Mouse (Mus musculus): Measurements from ENCODE around the gene 2310034G01Rik. TPM values are rescaled to one million over a fixed set of nuclear protein-coding genes. Genes with fewer than 3 reads are reported as not detected.

The 2310034G01Rik gene
- polyA plus RNA-seq, 1 experiment: 0.92 TPM

DNA sequence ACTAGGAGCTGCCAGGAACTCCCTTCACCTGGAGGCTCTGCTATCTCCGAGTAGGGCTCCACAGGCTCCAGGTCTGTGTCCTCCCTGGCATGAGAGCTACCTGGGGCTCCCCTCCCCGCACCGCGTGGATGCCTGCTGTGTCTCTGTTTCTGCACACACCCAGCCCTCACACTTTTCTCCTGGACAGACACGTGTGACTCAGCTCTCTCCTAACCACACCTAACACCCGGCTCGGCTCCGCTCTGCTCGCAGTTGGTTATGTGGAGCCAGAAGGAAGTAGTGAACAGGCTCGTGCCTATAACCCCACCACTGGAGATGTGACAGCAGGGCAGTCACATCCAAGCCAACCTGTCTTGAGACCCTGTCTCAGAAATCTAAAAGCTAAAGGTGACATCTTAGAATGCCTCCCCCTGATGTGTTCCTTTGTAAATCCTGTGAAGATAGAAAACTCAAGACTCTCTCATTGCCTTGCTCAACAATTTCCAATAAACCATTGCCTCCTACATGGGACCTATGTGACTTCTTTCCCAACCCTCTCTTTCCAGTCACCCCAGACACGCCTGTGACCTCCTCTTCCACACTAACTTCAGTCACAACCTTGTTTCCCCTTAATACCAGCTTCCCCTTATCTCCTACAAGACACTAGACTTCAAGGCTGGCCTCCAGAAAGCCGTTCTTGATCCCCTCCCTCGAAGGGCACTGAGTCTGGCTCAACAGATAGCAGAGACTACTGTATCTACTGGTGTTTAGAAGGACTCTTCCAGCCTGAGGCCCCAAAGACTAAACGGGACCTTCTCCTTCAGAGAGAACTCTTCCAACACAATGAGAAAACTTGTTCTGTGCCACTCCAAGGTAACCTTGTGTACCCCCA, 35.0 kb downstream of the 2310034G01Rik start:
- Histone ChIP-seq H3K79me2 (ENCODE audit: control insufficient read depth, insufficient read depth) (no peaks in the 10 kb centered on the region), H3K27me3 (ENCODE audit: control insufficient read depth, insufficient read depth, insufficient read length) (peaks cover 26% of the 10 kb centered on the region), H3K4me3 (ENCODE audit: insufficient read depth, poor library complexity, severe bottlenecking) (no peak overlapping the region), H3K36me3 (ENCODE audit: control insufficient read depth, insufficient read depth) (peaks cover 14% of the 10 kb centered on the region), H3ac (ENCODE audit: control insufficient read depth, insufficient read length, low read depth) (no peak overlapping the region), H3K79me3 (ENCODE audit: low read depth) (no peaks in the 10 kb centered on the region)
- no peak for TF ChIP-seq CEBPB (IDR thresholded peaks at IDR 0.05; ENCODE audit: low read depth)
- TF ChIP-seq CTCF (IDR thresholded peaks at IDR 0.05; ENCODE audit: control insufficient read depth, insufficient read depth, insufficient read length): no peak
- TF ChIP-seq USF1 (IDR thresholded peaks at IDR 0.05; ENCODE audit: low read depth): no peak
- no peak for TF ChIP-seq FOSL1 (IDR thresholded peaks at IDR 0.05; ENCODE audit: insufficient read depth, low read length, poor library complexity, severe bottlenecking)
- TF ChIP-seq MYOG (IDR thresholded peaks at IDR 0.05; ENCODE audit: control insufficient read depth, extremely low read depth, insufficient read length): no peak

DNA sequence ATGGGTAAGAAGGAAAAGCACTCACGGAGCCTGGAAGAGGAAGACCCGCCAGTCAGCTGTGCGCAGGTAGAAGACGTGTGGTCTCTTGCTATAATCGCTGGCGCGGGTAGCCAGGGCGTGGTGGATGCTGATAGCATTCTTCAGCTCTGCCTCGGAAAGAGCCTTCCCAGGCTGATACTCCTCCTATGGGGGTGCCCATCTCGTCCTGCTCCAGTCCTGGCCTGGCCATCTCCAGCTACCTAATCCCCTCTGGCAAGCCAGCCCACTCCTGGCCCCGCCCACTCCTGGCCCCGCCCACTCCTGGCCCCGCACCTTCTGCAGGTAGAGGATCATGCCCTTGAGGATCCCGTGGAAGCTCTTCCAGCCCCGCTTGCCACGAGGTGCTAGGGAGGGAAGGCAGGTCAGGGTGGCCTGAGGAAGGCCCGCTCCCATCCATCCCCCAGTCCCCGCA, 35.9 kb downstream of the 2310034G01Rik start:
- no peak for TF ChIP-seq CTCF (IDR thresholded peaks at IDR 0.05; ENCODE audit: control insufficient read depth, insufficient read depth, insufficient read length)
- TF ChIP-seq FOSL1 (IDR thresholded peaks at IDR 0.05; ENCODE audit: insufficient read depth, low read length, poor library complexity, severe bottlenecking): no peak
- TF ChIP-seq CEBPB (IDR thresholded peaks at IDR 0.05; ENCODE audit: low read depth): no peak
- TF ChIP-seq USF1 (IDR thresholded peaks at IDR 0.05; ENCODE audit: low read depth): no peak
- no peak for TF ChIP-seq MYOD1 (IDR thresholded peaks at IDR 0.05; ENCODE audit: control insufficient read depth, insufficient read length, low read depth)
- no peak for TF ChIP-seq MAX (IDR thresholded peaks at IDR 0.05)
- TF ChIP-seq MYOG (IDR thresholded peaks at IDR 0.05; ENCODE audit: control insufficient read depth, extremely low read depth, insufficient read length): no peak
- no peaks in the 10 kb centered on the region for H3K79me2 ChIP-seq (ENCODE audit: control insufficient read depth, insufficient read depth)
- H3ac ChIP-seq (ENCODE audit: control insufficient read depth, insufficient read length, low read depth): no peak overlapping the region
- H3K36me3 ChIP-seq (ENCODE audit: control insufficient read depth, insufficient read depth): peaks cover 20% of the 10 kb centered on the region
- H3K27me3 ChIP-seq (ENCODE audit: control insufficient read depth, insufficient read depth, insufficient read length): peaks cover 22% of the 10 kb centered on the region
- H3K4me3 ChIP-seq (ENCODE audit: insufficient read depth, poor library complexity, severe bottlenecking): no peak overlapping the region
- no peaks in the 10 kb centered on the region for H3K79me3 ChIP-seq (ENCODE audit: low read depth)

DNA sequence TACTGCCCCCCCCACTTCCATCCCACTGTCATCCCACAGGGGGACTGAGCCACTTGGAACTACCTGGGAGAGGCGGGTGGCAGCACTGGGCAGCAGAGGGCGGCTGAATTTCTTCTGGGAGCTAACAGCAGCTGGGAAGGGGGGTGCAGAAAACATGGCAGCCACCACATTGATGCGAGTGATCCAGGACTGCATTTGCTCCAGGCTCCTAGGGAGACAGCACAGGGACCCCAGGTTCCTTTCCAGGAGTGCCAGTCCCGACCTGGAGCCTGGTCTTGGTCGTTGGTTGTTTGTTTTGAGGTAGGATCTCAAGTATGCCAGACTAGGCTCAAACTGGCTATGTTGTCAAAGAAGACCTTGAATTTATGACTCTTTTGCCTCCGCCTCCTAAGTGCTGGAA, 36.5 kb downstream of the 2310034G01Rik start:
- no peak overlapping the region for H3K4me3 ChIP-seq (ENCODE audit: insufficient read depth, poor library complexity, severe bottlenecking)
- H3K36me3 ChIP-seq (ENCODE audit: control insufficient read depth, insufficient read depth): peaks cover 23% of the 10 kb centered on the region
- H3ac ChIP-seq (ENCODE audit: control insufficient read depth, insufficient read length, low read depth): no peak overlapping the region
- TF ChIP-seq CTCF (IDR thresholded peaks at IDR 0.05; ENCODE audit: control insufficient read depth, insufficient read depth, insufficient read length): no peak
- TF ChIP-seq CEBPB (IDR thresholded peaks at IDR 0.05; ENCODE audit: low read depth): no peak
- TF ChIP-seq MAX (IDR thresholded peaks at IDR 0.05): no peak
- TF ChIP-seq USF1 (IDR thresholded peaks at IDR 0.05; ENCODE audit: low read depth): no peak
- TF ChIP-seq MYOG (IDR thresholded peaks at IDR 0.05; ENCODE audit: control insufficient read depth, extremely low read depth, insufficient read length): no peak
- TF ChIP-seq MYOD1 (IDR thresholded peaks at IDR 0.05; ENCODE audit: control insufficient read depth, insufficient read length, low read depth): no peak
- no peak for TF ChIP-seq FOSL1 (IDR thresholded peaks at IDR 0.05; ENCODE audit: insufficient read depth, low read length, poor library complexity, severe bottlenecking)
- no peaks in the 10 kb centered on the region for H3K79me3 ChIP-seq (ENCODE audit: low read depth)
- no peaks in the 10 kb centered on the region for H3K79me2 ChIP-seq (ENCODE audit: control insufficient read depth, insufficient read depth)
- H3K27me3 ChIP-seq (ENCODE audit: control insufficient read depth, insufficient read depth, insufficient read length): peaks cover 22% of the 10 kb centered on the region

DNA sequence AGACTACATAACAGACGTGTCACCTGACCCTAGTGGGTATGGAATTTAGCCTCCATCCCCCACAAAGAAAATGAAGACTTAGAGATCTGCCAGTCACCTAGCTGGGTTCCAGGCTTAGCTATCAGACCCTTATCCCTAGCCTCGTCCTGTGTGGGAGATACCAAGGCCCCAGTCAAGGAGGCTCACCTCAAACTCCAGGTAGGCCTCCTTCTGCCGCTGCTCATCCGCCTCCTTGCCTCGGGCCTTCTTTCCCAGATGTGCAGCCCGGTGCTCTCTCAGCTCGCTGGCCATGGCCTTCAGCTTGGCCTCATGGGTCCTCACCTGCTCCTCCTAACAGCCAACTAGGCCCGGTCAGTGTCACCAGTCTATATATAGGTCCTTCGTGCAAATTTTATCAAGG, 37.0 kb downstream of the 2310034G01Rik start:
- H3K4me3 ChIP-seq (ENCODE audit: insufficient read depth, poor library complexity, severe bottlenecking): no peak overlapping the region
- no peaks in the 10 kb centered on the region for H3K79me3 ChIP-seq (ENCODE audit: low read depth)
- H3ac ChIP-seq (ENCODE audit: control insufficient read depth, insufficient read length, low read depth): no peak overlapping the region
- no peaks in the 10 kb centered on the region for H3K79me2 ChIP-seq (ENCODE audit: control insufficient read depth, insufficient read depth)
- no peak for TF ChIP-seq MYOD1 (IDR thresholded peaks at IDR 0.05; ENCODE audit: control insufficient read depth, insufficient read length, low read depth)
- TF ChIP-seq MAX (IDR thresholded peaks at IDR 0.05): no peak
- no peak for TF ChIP-seq CEBPB (IDR thresholded peaks at IDR 0.05; ENCODE audit: low read depth)
- TF ChIP-seq CTCF (IDR thresholded peaks at IDR 0.05; ENCODE audit: control insufficient read depth, insufficient read depth, insufficient read length): no peak
- no peak for TF ChIP-seq MYOG (IDR thresholded peaks at IDR 0.05; ENCODE audit: control insufficient read depth, extremely low read depth, insufficient read length)
- no peak for TF ChIP-seq USF1 (IDR thresholded peaks at IDR 0.05; ENCODE audit: low read depth)
- TF ChIP-seq FOSL1 (IDR thresholded peaks at IDR 0.05; ENCODE audit: insufficient read depth, low read length, poor library complexity, severe bottlenecking): no peak
- H3K36me3 ChIP-seq (ENCODE audit: control insufficient read depth, insufficient read depth): peaks cover 28% of the 10 kb centered on the region
- H3K27me3 ChIP-seq (ENCODE audit: control insufficient read depth, insufficient read depth, insufficient read length): peaks cover 18% of the 10 kb centered on the region

DNA sequence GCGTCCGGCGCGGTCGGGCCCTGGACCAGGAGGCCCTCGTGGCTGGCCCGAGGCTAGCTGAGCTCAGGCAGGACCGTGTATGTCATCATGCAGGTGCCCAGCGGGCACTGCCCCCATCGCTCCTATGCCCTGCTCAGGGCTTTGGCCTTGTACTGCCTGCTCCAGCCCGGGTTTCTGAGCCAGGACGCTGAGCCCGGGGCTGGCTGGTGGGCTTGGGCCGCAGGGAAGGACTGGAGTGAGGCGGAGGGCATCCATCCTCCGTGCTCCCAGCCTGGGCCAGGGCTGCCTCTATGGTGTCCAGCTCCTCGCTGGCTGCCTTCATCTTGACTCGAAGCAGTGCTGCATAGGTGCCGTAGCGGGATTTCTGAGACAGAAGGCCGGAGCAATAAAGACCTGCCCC, 37.5 kb downstream of the 2310034G01Rik start:
- Histone ChIP-seq H3K27me3 (ENCODE audit: control insufficient read depth, insufficient read depth, insufficient read length) (peaks cover 12% of the 10 kb centered on the region), H3K4me3 (ENCODE audit: insufficient read depth, poor library complexity, severe bottlenecking) (no peak overlapping the region), H3ac (ENCODE audit: control insufficient read depth, insufficient read length, low read depth) (no peak overlapping the region), H3K79me3 (ENCODE audit: low read depth) (no peaks in the 10 kb centered on the region), H3K79me2 (ENCODE audit: control insufficient read depth, insufficient read depth) (no peaks in the 10 kb centered on the region), H3K36me3 (ENCODE audit: control insufficient read depth, insufficient read depth) (peaks cover 33% of the 10 kb centered on the region)
- TF ChIP-seq FOSL1 (IDR thresholded peaks at IDR 0.05; ENCODE audit: insufficient read depth, low read length, poor library complexity, severe bottlenecking) (no peak), USF1 (IDR thresholded peaks at IDR 0.05; ENCODE audit: low read depth) (no peak), MYOG (IDR thresholded peaks at IDR 0.05; ENCODE audit: control insufficient read depth, extremely low read depth, insufficient read length) (no peak), MAX (IDR thresholded peaks at IDR 0.05) (no peak), MYOD1 (IDR thresholded peaks at IDR 0.05; ENCODE audit: control insufficient read depth, insufficient read length, low read depth) (no peak), CTCF (IDR thresholded peaks at IDR 0.05; ENCODE audit: control insufficient read depth, insufficient read depth, insufficient read length) (no peak), CEBPB (IDR thresholded peaks at IDR 0.05; ENCODE audit: low read depth) (no peak)

Data from C2C12 (cell line).